Mouse (Mus musculus): ENCODE data around the gene Adamts17.

Adamts17 gene

GRCm38 (mm10) chr7:67036502-67037485 is 197.3 kb downstream of the Adamts17 start:
- in situ Hi-C loops (cut with MboI; ENCODE audit: low pct_unique_long_range_greater_than_20kb in 1 of 2, low sequenced_read_pairs in 2 of 2, unreplicated experiment in 1 of 2): no loop called here

GRCm38 (mm10) chr7:67037726-67038520 is 198.4 kb downstream of the Adamts17 start:
- in situ Hi-C loops (cut with MboI; ENCODE audit: low pct_unique_long_range_greater_than_20kb in 1 of 2, low sequenced_read_pairs in 2 of 2, unreplicated experiment in 1 of 2): no loop called here

GRCm38 (mm10) chr7:67039143-67039542 is 199.6 kb downstream of the Adamts17 start:
- in situ Hi-C loops (cut with MboI; ENCODE audit: low pct_unique_long_range_greater_than_20kb in 1 of 2, low sequenced_read_pairs in 2 of 2, unreplicated experiment in 1 of 2): no loop called here

GRCm38 (mm10) chr7:67039861-67040260 is 200.3 kb downstream of the Adamts17 start:
- in situ Hi-C loops (cut with MboI; ENCODE audit: low pct_unique_long_range_greater_than_20kb in 1 of 2, low sequenced_read_pairs in 2 of 2, unreplicated experiment in 1 of 2): no loop called here

- in situ Hi-C loops (cut with MboI; ENCODE audit: low pct_unique_long_range_greater_than_20kb in 1 of 2, low sequenced_read_pairs in 2 of 2, unreplicated experiment in 1 of 2): no loop called here
These were observed 202.2 kb downstream of the Adamts17 start for GRCm38 (mm10) chr7:67041685-67042084.

- in situ Hi-C loops (cut with MboI; ENCODE audit: low pct_unique_long_range_greater_than_20kb in 1 of 2, low sequenced_read_pairs in 2 of 2, unreplicated experiment in 1 of 2): no loop called here
These were observed 204.7 kb downstream of the Adamts17 start for GRCm38 (mm10) chr7:67044121-67044817.

GRCm38 (mm10) chr7:67045202-67045601 is 205.7 kb downstream of the Adamts17 start:
- in situ Hi-C loops (cut with MboI; ENCODE audit: low pct_unique_long_range_greater_than_20kb in 1 of 2, low sequenced_read_pairs in 2 of 2, unreplicated experiment in 1 of 2): no loop called here

- in situ Hi-C loops (cut with MboI; ENCODE audit: low pct_unique_long_range_greater_than_20kb in 1 of 2, low sequenced_read_pairs in 2 of 2, unreplicated experiment in 1 of 2): no loop called here
These were observed 209.7 kb downstream of the Adamts17 start for GRCm38 (mm10) chr7:67049206-67049605.

- in situ Hi-C loops (cut with MboI; ENCODE audit: low pct_unique_long_range_greater_than_20kb in 1 of 2, low sequenced_read_pairs in 2 of 2, unreplicated experiment in 1 of 2): no loop called here
These were observed 210.9 kb downstream of the Adamts17 start for GRCm38 (mm10) chr7:67050424-67050823.

- in situ Hi-C loops (cut with MboI; ENCODE audit: low pct_unique_long_range_greater_than_20kb in 1 of 2, low sequenced_read_pairs in 2 of 2, unreplicated experiment in 1 of 2): no loop called here
These were observed 211.7 kb downstream of the Adamts17 start for GRCm38 (mm10) chr7:67051089-67051718.

- in situ Hi-C loops (cut with MboI; ENCODE audit: low pct_unique_long_range_greater_than_20kb in 1 of 2, low sequenced_read_pairs in 2 of 2, unreplicated experiment in 1 of 2): no loop called here
These were observed 215.3 kb downstream of the Adamts17 start for GRCm38 (mm10) chr7:67054876-67055275.

- in situ Hi-C loops (cut with MboI; ENCODE audit: low pct_unique_long_range_greater_than_20kb in 1 of 2, low sequenced_read_pairs in 2 of 2, unreplicated experiment in 1 of 2): no loop called here
These were observed 216.0 kb downstream of the Adamts17 start for GRCm38 (mm10) chr7:67055510-67055909.

- in situ Hi-C loops (cut with MboI; ENCODE audit: low pct_unique_long_range_greater_than_20kb in 1 of 2, low sequenced_read_pairs in 2 of 2, unreplicated experiment in 1 of 2): no loop called here
These were observed 222.2 kb downstream of the Adamts17 start for GRCm38 (mm10) chr7:67061756-67062155.

GRCm38 (mm10) chr7:67062571-67062970 is 223.0 kb downstream of the Adamts17 start:
- in situ Hi-C loops (cut with MboI; ENCODE audit: low pct_unique_long_range_greater_than_20kb in 1 of 2, low sequenced_read_pairs in 2 of 2, unreplicated experiment in 1 of 2): no loop called here

GRCm38 (mm10) chr7:67064627-67065305 is 225.2 kb downstream of the Adamts17 start:
- in situ Hi-C loops (cut with MboI; ENCODE audit: low pct_unique_long_range_greater_than_20kb in 1 of 2, low sequenced_read_pairs in 2 of 2, unreplicated experiment in 1 of 2): no loop called here

GRCm38 (mm10) chr7:67065631-67066030 is 226.1 kb downstream of the Adamts17 start:
- in situ Hi-C loops (cut with MboI; ENCODE audit: low pct_unique_long_range_greater_than_20kb in 1 of 2, low sequenced_read_pairs in 2 of 2, unreplicated experiment in 1 of 2): no loop called here

GRCm38 (mm10) chr7:67072015-67072685 is 232.6 kb downstream of the Adamts17 start:
- in situ Hi-C loops (cut with MboI; ENCODE audit: low pct_unique_long_range_greater_than_20kb in 1 of 2, low sequenced_read_pairs in 2 of 2, unreplicated experiment in 1 of 2): no loop called here

Measured in mouse embryonic stem cell (cell line).